Mouse (Mus musculus) right cerebral cortex, postnatal 4 days (tissue): ENCODE measurements around the gene Ano4.

Source experiments
- DNase-seq: peaks from one replicate; pipeline ENCODE4 v3.0.0-alpha.2; 2022

Ano4 gene

GRCm38 (mm10) chr10:89344491-89345195, at the start of gene Ano4:
Gene Ano4, minus strand, starts transcription at chr10:89344762.
- peak; percentile 45 for DNase-seq

- DNase-seq = no peak
Measured at GRCm38 (mm10) chr10:89392687-89393086, 48.1 kb upstream of the Ano4 start.

- DNase-seq = peak; percentile 17
Measured at GRCm38 (mm10) chr10:89391571-89392163, 47.1 kb upstream of the Ano4 start.

- no peak for DNase-seq
Measured at GRCm38 (mm10) chr10:89386461-89386860, 41.9 kb upstream of the Ano4 start.

GRCm38 (mm10) chr10:89383462-89383861, 38.9 kb upstream of the Ano4 start:
- DNase-seq = peak; percentile 77

GRCm38 (mm10) chr10:89377750-89378149, 33.2 kb upstream of the Ano4 start:
- DNase-seq = no peak

- no peak for DNase-seq
Measured at GRCm38 (mm10) chr10:89370051-89370450, 25.5 kb upstream of the Ano4 start.

GRCm38 (mm10) chr10:89358933-89359332, 14.4 kb upstream of the Ano4 start:
- DNase-seq = no peak

GRCm38 (mm10) chr10:89354639-89355038, 10.1 kb upstream of the Ano4 start:
- DNase-seq = no peak

GRCm38 (mm10) chr10:89351416-89351815, 6.9 kb upstream of the Ano4 start:
- no peak for DNase-seq

- no peak for DNase-seq
Measured at GRCm38 (mm10) chr10:89345606-89346005, 1.0 kb upstream of the Ano4 start.

GRCm38 (mm10) chr10:89345196-89345533, 603 bp upstream of the Ano4 start:
- DNase-seq = no peak

- no peak for DNase-seq
Measured at GRCm38 (mm10) chr10:89344132-89344490, 451 bp downstream of the Ano4 start.

GRCm38 (mm10) chr10:89343716-89344115, 846 bp downstream of the Ano4 start:
- DNase-seq = no peak

- DNase-seq = no peak
Measured at GRCm38 (mm10) chr10:89330261-89330660, 14.3 kb downstream of the Ano4 start.

GRCm38 (mm10) chr10:89329806-89330205, 14.8 kb downstream of the Ano4 start:
- no peak for DNase-seq

- no peak for DNase-seq
Measured at GRCm38 (mm10) chr10:89328876-89329275, 15.7 kb downstream of the Ano4 start.

- DNase-seq = peak; percentile 82
Measured at GRCm38 (mm10) chr10:89327004-89327511, 17.5 kb downstream of the Ano4 start.

GRCm38 (mm10) chr10:89326383-89326782, 18.2 kb downstream of the Ano4 start:
- no peak for DNase-seq

GRCm38 (mm10) chr10:89307566-89307965, 37.0 kb downstream of the Ano4 start:
- no peak for DNase-seq

- DNase-seq = no peak
Measured at GRCm38 (mm10) chr10:89300346-89300745, 44.2 kb downstream of the Ano4 start.

- no peak for DNase-seq
Measured at GRCm38 (mm10) chr10:89292784-89293183, 51.8 kb downstream of the Ano4 start.

- DNase-seq = no peak
Measured at GRCm38 (mm10) chr10:89290698-89291097, 53.9 kb downstream of the Ano4 start.

- no peak for DNase-seq
Measured at GRCm38 (mm10) chr10:89289290-89289689, 55.3 kb downstream of the Ano4 start.

- no peak for DNase-seq
Measured at GRCm38 (mm10) chr10:89280402-89280801, 64.2 kb downstream of the Ano4 start.
